Mouse (Mus musculus): ENCODE measurements around the gene Pa2g4.

- TF ChIP-seq CHD2 (IDR thresholded peaks at IDR 0.05; ENCODE audit: low read depth, low read length) (no peak), MAFK (IDR thresholded peaks at IDR 0.05; ENCODE audit: insufficient read depth, low read depth, low read length) (no peak)
These were observed 22.3 kb upstream of the Pa2g4 start for GRCm38 (mm10) chr10:128588136-128588535.
